Mouse (Mus musculus) ovary, postnatal 14 days (tissue): ENCODE measurements at regions not wholly inside any gene's neighbourhood (a gene's known extent, or its start where the extent isn't known, plus 50 kb on each side); places are given as distances from the start of the nearest gene placed in this dataset.

ENCODE experiments used
- DNase-seq: peaks from one replicate; pipeline ENCODE4 v3.0.0; 2022; ENCODE audit warnings: low spot score

GRCm38 (mm10) chr3:52539813-52540378 lies 271.8 kb downstream of the Foxo1 start:
- DNase-seq = no peak

GRCm38 (mm10) chr3:52538306-52538705 lies 270.2 kb downstream of the Foxo1 start:
- no peak for DNase-seq

GRCm38 (mm10) chr3:52537362-52537911 lies 269.3 kb downstream of the Foxo1 start:
- DNase-seq = no peak

- no peak for DNase-seq
Measured at GRCm38 (mm10) chr3:52535411-52536021, 267.4 kb downstream of the Foxo1 start.

GRCm38 (mm10) chr3:52534118-52534517 lies 266.0 kb downstream of the Foxo1 start:
- no peak for DNase-seq

- no peak for DNase-seq
Measured at GRCm38 (mm10) chr3:52531686-52532351, 263.7 kb downstream of the Foxo1 start.

- DNase-seq = no peak
Measured at GRCm38 (mm10) chr3:52530406-52530970, 262.4 kb downstream of the Foxo1 start.

GRCm38 (mm10) chr3:52529136-52529535 lies 261.0 kb downstream of the Foxo1 start:
- DNase-seq = no peak

GRCm38 (mm10) chr3:52528521-52528920 lies 260.4 kb downstream of the Foxo1 start:
- no peak for DNase-seq

- DNase-seq = no peak
Measured at GRCm38 (mm10) chr3:52527781-52528180, 259.6 kb downstream of the Foxo1 start.

- no peak for DNase-seq
Measured at GRCm38 (mm10) chr3:52527010-52527754, 259.0 kb downstream of the Foxo1 start.

- no peak for DNase-seq
Measured at GRCm38 (mm10) chr3:52522886-52523285, 254.8 kb downstream of the Foxo1 start.

GRCm38 (mm10) chr3:52520609-52520947 lies 252.4 kb downstream of the Foxo1 start:
- no peak for DNase-seq

- DNase-seq = no peak
Measured at GRCm38 (mm10) chr3:52519910-52520608, 251.9 kb downstream of the Foxo1 start.

GRCm38 (mm10) chr3:52517808-52518207 lies 249.7 kb downstream of the Foxo1 start:
- no peak for DNase-seq

- no peak for DNase-seq
Measured at GRCm38 (mm10) chr3:52516691-52517090, 248.6 kb downstream of the Foxo1 start.

GRCm38 (mm10) chr3:52512761-52513160 lies 244.6 kb downstream of the Foxo1 start:
- no peak for DNase-seq

- no peak for DNase-seq
Measured at GRCm38 (mm10) chr3:52511549-52511948, 243.4 kb downstream of the Foxo1 start.

- no peak for DNase-seq
Measured at GRCm38 (mm10) chr3:52510831-52511230, 242.7 kb downstream of the Foxo1 start.

GRCm38 (mm10) chr3:52510088-52510765 lies 242.1 kb downstream of the Foxo1 start:
- no peak for DNase-seq

- DNase-seq = no peak
Measured at GRCm38 (mm10) chr3:52503925-52504324, 235.8 kb downstream of the Foxo1 start.
